Mouse (Mus musculus): Measurements from ENCODE around the gene Exph5. TPM values are rescaled to one million over a fixed set of nuclear protein-coding genes. Genes with fewer than 3 reads are reported as not detected.

Exph5 gene
- polyA plus RNA-seq, 1 experiment from 2014 or later = 0.56 TPM

GRCm38 (mm10) chr9:53402991-53403390, 101.5 kb downstream of the Exph5 start:
- 63% methylated on average over 8 of the region's 8 CpGs for WGBS
- no peak for DNase-seq (ENCODE audit: low spot score)
- H3K4me3 ChIP-seq (ENCODE audit: low read depth, low read length) = no peak overlapping the region
- no peaks in the 10 kb centered on the region for H3K36me3 ChIP-seq (ENCODE audit: control insufficient read depth, insufficient read depth, low read length)
- no peaks in the 10 kb centered on the region for H3K27me3 ChIP-seq (ENCODE audit: control insufficient read depth, insufficient read depth, low read length)
- H3K9me3 ChIP-seq (ENCODE audit: control insufficient read depth, low read length) = no peaks in the 10 kb centered on the region
- no peak for ATAC-seq (ENCODE audit: insufficient read depth, low FRiP score, low TSS enrichment)
- no peak overlapping the region for H3K27ac ChIP-seq (ENCODE audit: low read depth, low read length)
- 0 out of 2 replicates have a peak, but pooled peaks cover 3% of the 10 kb centered on the region for H3K4me1 ChIP-seq (ENCODE audit: control insufficient read depth, insufficient read depth, low read length)
- no peak overlapping the region for H3K9ac ChIP-seq (ENCODE audit: low read length)
- no peak overlapping the region for H3K4me2 ChIP-seq (ENCODE audit: low read depth)

GRCm38 (mm10) chr9:53404050-53404752, 102.7 kb downstream of the Exph5 start:
- Histone ChIP-seq H3K4me3 (ENCODE audit: low read depth, low read length) (no peak overlapping the region), H3K9ac (ENCODE audit: low read length) (no peak overlapping the region), H3K27ac (ENCODE audit: low read depth, low read length) (no peak overlapping the region), H3K36me3 (ENCODE audit: control insufficient read depth, insufficient read depth, low read length) (no peaks in the 10 kb centered on the region), H3K4me1 (ENCODE audit: control insufficient read depth, insufficient read depth, low read length) (0 out of 2 replicates have a peak, but pooled peaks cover 3% of the 10 kb centered on the region), H3K4me2 (ENCODE audit: low read depth) (no peak overlapping the region; the same call in 1 of the 2 replicates), H3K27me3 (ENCODE audit: control insufficient read depth, insufficient read depth, low read length) (no peaks in the 10 kb centered on the region), H3K9me3 (ENCODE audit: control insufficient read depth, low read length) (no peaks in the 10 kb centered on the region)
- DNase-seq (ENCODE audit: low spot score) (no peak), ATAC-seq (ENCODE audit: insufficient read depth, low FRiP score, low TSS enrichment) (no peak)
- WGBS = 85% methylated on average over 6 of the region's 6 CpGs

- no peaks in the 10 kb centered on the region for H3K36me3 ChIP-seq (ENCODE audit: control insufficient read depth, insufficient read depth, low read length)
- peak overlapping the region; percentile 26 for H3K4me3 ChIP-seq (ENCODE audit: low read depth, low read length)
- no peaks in the 10 kb centered on the region for H3K27me3 ChIP-seq (ENCODE audit: control insufficient read depth, insufficient read depth, low read length)
- WGBS = 24% methylated on average over 21 of the region's 21 CpGs
- H3K9me3 ChIP-seq (ENCODE audit: control insufficient read depth, low read length) = no peaks in the 10 kb centered on the region
- ATAC-seq (ENCODE audit: insufficient read depth, low FRiP score, low TSS enrichment) (peak; percentile 90), DNase-seq (ENCODE audit: low spot score) (peak; percentile 85)
- peak overlapping the region; percentile 50 for H3K9ac ChIP-seq (ENCODE audit: low read length)
- peak overlapping the region; percentile 45; the same call in 1 of the 2 replicates for H3K27ac ChIP-seq (ENCODE audit: low read depth, low read length)
- H3K4me2 ChIP-seq (ENCODE audit: low read depth) = peak overlapping the region; percentile 45
- 0 out of 2 replicates have a peak, but pooled peaks cover 3% of the 10 kb centered on the region for H3K4me1 ChIP-seq (ENCODE audit: control insufficient read depth, insufficient read depth, low read length)
Observed at GRCm38 (mm10) chr9:53404753-53405722, 103.6 kb downstream of the Exph5 start.

GRCm38 (mm10) chr9:53408548-53408947, 107.1 kb downstream of the Exph5 start:
- H3K27me3 ChIP-seq (ENCODE audit: control insufficient read depth, insufficient read depth, low read length) = no peaks in the 10 kb centered on the region
- 89% methylated on average over 4 of the region's 4 CpGs for WGBS
- no peak overlapping the region for H3K9ac ChIP-seq (ENCODE audit: low read length)
- H3K9me3 ChIP-seq (ENCODE audit: control insufficient read depth, low read length) = no peaks in the 10 kb centered on the region
- H3K4me1 ChIP-seq (ENCODE audit: control insufficient read depth, insufficient read depth, low read length) = 0 out of 2 replicates have a peak, but pooled peaks cover 3% of the 10 kb centered on the region
- ATAC-seq (ENCODE audit: insufficient read depth, low FRiP score, low TSS enrichment) = no peak
- H3K27ac ChIP-seq (ENCODE audit: low read depth, low read length) = no peak overlapping the region
- H3K36me3 ChIP-seq (ENCODE audit: control insufficient read depth, insufficient read depth, low read length) = no peaks in the 10 kb centered on the region
- DNase-seq (ENCODE audit: low spot score) = no peak
- H3K4me2 ChIP-seq (ENCODE audit: low read depth) = no peak overlapping the region
- no peak overlapping the region for H3K4me3 ChIP-seq (ENCODE audit: low read depth, low read length)

- H3K4me1 ChIP-seq (ENCODE audit: control insufficient read depth, insufficient read depth, low read length) = 0 out of 2 replicates have a peak, but pooled peaks cover 3% of the 10 kb centered on the region
- no peak overlapping the region for H3K27ac ChIP-seq (ENCODE audit: low read depth, low read length)
- 87% methylated on average over 2 of the region's 2 CpGs for WGBS
- ATAC-seq (ENCODE audit: insufficient read depth, low FRiP score, low TSS enrichment) = no peak
- no peaks in the 10 kb centered on the region for H3K36me3 ChIP-seq (ENCODE audit: control insufficient read depth, insufficient read depth, low read length)
- H3K27me3 ChIP-seq (ENCODE audit: control insufficient read depth, insufficient read depth, low read length) = no peaks in the 10 kb centered on the region
- H3K4me2 ChIP-seq (ENCODE audit: low read depth) = no peak overlapping the region
- H3K9me3 ChIP-seq (ENCODE audit: control insufficient read depth, low read length) = no peaks in the 10 kb centered on the region
- no peak overlapping the region for H3K9ac ChIP-seq (ENCODE audit: low read length)
- no peak overlapping the region for H3K4me3 ChIP-seq (ENCODE audit: low read depth, low read length)
- no peak for DNase-seq (ENCODE audit: low spot score)
Observed at GRCm38 (mm10) chr9:53408953-53409361, 107.5 kb downstream of the Exph5 start.

GRCm38 (mm10) chr9:53409427-53409826, 108.0 kb downstream of the Exph5 start:
- 85% methylated on average over 3 of the region's 3 CpGs for WGBS
- H3K36me3 ChIP-seq (ENCODE audit: control insufficient read depth, insufficient read depth, low read length) = no peaks in the 10 kb centered on the region
- no peak for ATAC-seq (ENCODE audit: insufficient read depth, low FRiP score, low TSS enrichment)

GRCm38 (mm10) chr9:53422133-53422896, 120.8 kb downstream of the Exph5 start:
- Histone ChIP-seq H3K27ac (ENCODE audit: low read depth, low read length) (no peak overlapping the region), H3K4me2 (ENCODE audit: low read depth) (no peak overlapping the region), H3K4me3 (ENCODE audit: low read depth, low read length) (no peak overlapping the region), H3K36me3 (ENCODE audit: control insufficient read depth, insufficient read depth, low read length) (no peaks in the 10 kb centered on the region), H3K4me1 (ENCODE audit: control insufficient read depth, insufficient read depth, low read length) (no peaks in the 10 kb centered on the region), H3K27me3 (ENCODE audit: control insufficient read depth, insufficient read depth, low read length) (no peaks in the 10 kb centered on the region), H3K9me3 (ENCODE audit: control insufficient read depth, low read length) (no peaks in the 10 kb centered on the region), H3K9ac (ENCODE audit: low read length) (no peak overlapping the region)
- no peak for DNase-seq (ENCODE audit: low spot score)
- ATAC-seq (ENCODE audit: insufficient read depth, low FRiP score, low TSS enrichment) = no peak
- 76% methylated on average over 9 of the region's 9 CpGs for WGBS

More at GRCm38 (mm10) chr9:53409427-53409826, 108.0 kb downstream of the Exph5 start:
- H3K4me2 ChIP-seq (ENCODE audit: low read depth) = no peak overlapping the region
- no peaks in the 10 kb centered on the region for H3K27me3 ChIP-seq (ENCODE audit: control insufficient read depth, insufficient read depth, low read length)
- H3K9ac ChIP-seq (ENCODE audit: low read length) = no peak overlapping the region
- no peak overlapping the region for H3K27ac ChIP-seq (ENCODE audit: low read depth, low read length)
- H3K4me3 ChIP-seq (ENCODE audit: low read depth, low read length) = no peak overlapping the region
- H3K9me3 ChIP-seq (ENCODE audit: control insufficient read depth, low read length) = no peaks in the 10 kb centered on the region
- no peak for DNase-seq (ENCODE audit: low spot score)
- H3K4me1 ChIP-seq (ENCODE audit: control insufficient read depth, insufficient read depth, low read length) = 0 out of 2 replicates have a peak, but pooled peaks cover 3% of the 10 kb centered on the region

GRCm38 (mm10) chr9:53426726-53427125, 125.3 kb downstream of the Exph5 start:
- DNase-seq (ENCODE audit: low spot score) (no peak), ATAC-seq (ENCODE audit: insufficient read depth, low FRiP score, low TSS enrichment) (no peak)
- Histone ChIP-seq H3K9me3 (ENCODE audit: control insufficient read depth, low read length) (no peaks in the 10 kb centered on the region), H3K4me3 (ENCODE audit: low read depth, low read length) (no peak overlapping the region), H3K36me3 (ENCODE audit: control insufficient read depth, insufficient read depth, low read length) (no peaks in the 10 kb centered on the region), H3K9ac (ENCODE audit: low read length) (no peak overlapping the region), H3K27me3 (ENCODE audit: control insufficient read depth, insufficient read depth, low read length) (no peaks in the 10 kb centered on the region), H3K27ac (ENCODE audit: low read depth, low read length) (no peak overlapping the region), H3K4me1 (ENCODE audit: control insufficient read depth, insufficient read depth, low read length) (no peaks in the 10 kb centered on the region), H3K4me2 (ENCODE audit: low read depth) (no peak overlapping the region)
- 92% methylated on average over 3 of the region's 3 CpGs for WGBS

Measured in neural tube, embryonic 11.5 days (tissue).